Mouse (Mus musculus) kidney, postnatal 0 days (tissue): ENCODE measurements around the gene Fbxo17. TPM values are rescaled to one million over a fixed set of nuclear protein-coding genes. Genes with fewer than 3 reads are reported as not detected.
A peak's percentile ranks its signal among the peaks of the same experiment; 100 is the strongest.

ENCODE experiments used
- ATAC-seq: fragments of 200-750 bp; cut with Nextera tagmentation; replicated peaks from 2 replicates; pipeline ENCODE4 v1.8.0; 2017; ENCODE audit warnings: low read depth, moderate number of reproducible peaks, moderate TSS enrichment, moderate library complexity; ENCODE audit not compliant: low FRiP score
- DNase-seq: peaks from one replicate; pipeline ENCODE4 v3.0.0-alpha.2; 2016; ENCODE audit warnings: low spot score
- H3K27ac ChIP-seq: fragments of 300-500 bp; sonication (generic); 2 replicates; pipeline ENCODE4 v1.5.1; 2014; ENCODE audit warnings: mild to moderate bottlenecking
- H3K27me3 ChIP-seq: fragments of 300-500 bp; sonication (generic); 2 replicates; pipeline ENCODE4 v1.6.1; 2014; ENCODE audit warnings: low read length, mixed read lengths; ENCODE audit not compliant: insufficient read depth
- H3K36me3 ChIP-seq: fragments of 300-500 bp; sonication (generic); 2 replicates; pipeline ENCODE4 v1.6.1; 2014; ENCODE audit warnings: low read length, mixed read lengths; ENCODE audit not compliant: insufficient read depth
- H3K4me1 ChIP-seq: fragments of 300-500 bp; sonication (generic); replicated peaks from 2 replicates; pipeline ENCODE4 v1.6.1; 2014; ENCODE audit warnings: antibody characterized with exemption, low read length, mixed read lengths; ENCODE audit not compliant: insufficient read depth
- H3K4me2 ChIP-seq: fragments of 300-500 bp; sonication (generic); 2 replicates; pipeline ENCODE4 v1.6.1; 2014; ENCODE audit warnings: mild to moderate bottlenecking, low read length, moderate library complexity, mixed read lengths
- H3K4me3 ChIP-seq: fragments of 300-500 bp; sonication (generic); replicated peaks from 2 replicates; pipeline ENCODE4 v1.5.1; 2014; ENCODE audit warnings: low read depth, low read length
- H3K9ac ChIP-seq: fragments of 300-500 bp; sonication (generic); 2 replicates; pipeline ENCODE4 v1.6.1; 2014; ENCODE audit warnings: low read depth, low read length
- H3K9me3 ChIP-seq: fragments of 300-500 bp; sonication (generic); replicated peaks from 2 replicates; pipeline ENCODE4 v1.6.1; 2016; ENCODE audit warnings: low read length, inconsistent platforms, mixed read lengths
- CTCF ChIP-seq: IDR thresholded peaks from 2 replicates; pipeline ENCODE4 v1.5.1; 2016; ENCODE audit warnings: antibody characterized with exemption, low read depth, mild to moderate bottlenecking, moderate library complexity
- WGBS: fragments of 180-500 bp; shearing (Covaris S2); extraction: QIAGEN DNeasy Blood & Tissue Kit; methylation state at CpG from one replicate; pipeline ENCODE4 v1.1.7; 2014; 5-methylcytosine and 5-hydroxymethylcytosine counted together
- polyA plus RNA-seq: library from polyadenylated mRNA; unstranded; fragments of >200 nt; fragmentation: Nextera tagmentation; extraction: Ambion mirVana; gene quantifications from 2 replicates; pipeline ENCODE4 v1.2.1, GENCODE M21; 2015

The Fbxo17 gene
- polyA plus RNA-seq, 1 experiment from 2014 or later: 7.0 TPM

GRCm38 (mm10) chr7:28714667-28715066 is 1.9 kb upstream of the Fbxo17 start:
- Histone ChIP-seq H3K4me1 (peaks cover 5% of the 10 kb centered on the region; the same call in 1 of the 2 replicates), H3K27ac (no peak overlapping the region), H3K27me3 (no peaks in the 10 kb centered on the region), H3K36me3 (no peaks in the 10 kb centered on the region), H3K4me2 (no peak overlapping the region), H3K9ac (no peak overlapping the region), H3K4me3 (no peak overlapping the region), H3K9me3 (no peaks in the 10 kb centered on the region)
- WGBS: 75% methylated on average over 5 of the region's 5 CpGs
- no peak for TF ChIP-seq CTCF
- DNase-seq (no peak), ATAC-seq (no peak)

- no peaks in the 10 kb centered on the region for H3K9me3 ChIP-seq
- H3K36me3 ChIP-seq: no peaks in the 10 kb centered on the region
- H3K4me1 ChIP-seq: peaks cover 5% of the 10 kb centered on the region; the same call in 1 of the 2 replicates
- TF ChIP-seq CTCF: peak; percentile 34; the same call in 1 of the 2 replicates
- no peak for DNase-seq
- H3K4me3 ChIP-seq: no peak overlapping the region
- no peak overlapping the region for H3K27ac ChIP-seq
- H3K9ac ChIP-seq: no peak overlapping the region
- H3K27me3 ChIP-seq: no peaks in the 10 kb centered on the region
- ATAC-seq: no peak
- 95% methylated on average over 2 of the region's 2 CpGs for WGBS
- H3K4me2 ChIP-seq: no peak overlapping the region
These were observed 1.0 kb upstream of the Fbxo17 start for GRCm38 (mm10) chr7:28715598-28715997.

- WGBS: 66% methylated on average over 10 of the region's 10 CpGs
- no peak overlapping the region for H3K27ac ChIP-seq
- DNase-seq (peak; percentile 54), ATAC-seq (no peak)
- no peak for TF ChIP-seq CTCF
- peak overlapping the region; percentile 79; the same call in 1 of the 2 replicates for H3K4me2 ChIP-seq
- H3K4me3 ChIP-seq: no peak overlapping the region
- H3K36me3 ChIP-seq: no peaks in the 10 kb centered on the region
- no peak overlapping the region for H3K9ac ChIP-seq
- H3K9me3 ChIP-seq: no peaks in the 10 kb centered on the region
- peaks cover 5% of the 10 kb centered on the region; the same call in 1 of the 2 replicates for H3K4me1 ChIP-seq
- H3K27me3 ChIP-seq: no peaks in the 10 kb centered on the region
These were observed 1.1 kb downstream of the Fbxo17 start for GRCm38 (mm10) chr7:28717726-28718125.

GRCm38 (mm10) chr7:28719159-28719558 is 2.6 kb downstream of the Fbxo17 start:
- Histone ChIP-seq H3K4me3 (no peak overlapping the region), H3K4me2 (no peak overlapping the region), H3K9ac (no peak overlapping the region), H3K27ac (no peak overlapping the region), H3K36me3 (no peaks in the 10 kb centered on the region), H3K27me3 (no peaks in the 10 kb centered on the region), H3K9me3 (no peaks in the 10 kb centered on the region), H3K4me1 (0 out of 2 replicates have a peak, but pooled peaks cover 5% of the 10 kb centered on the region)
- TF ChIP-seq CTCF: no peak
- ATAC-seq (no peak), DNase-seq (no peak)
- WGBS: 49% methylated on average over 4 of the region's 4 CpGs

- Histone ChIP-seq H3K4me3 (no peak overlapping the region), H3K27me3 (no peaks in the 10 kb centered on the region), H3K36me3 (no peaks in the 10 kb centered on the region), H3K27ac (no peak overlapping the region), H3K4me1 (0 out of 2 replicates have a peak, but pooled peaks cover 5% of the 10 kb centered on the region), H3K9ac (no peak overlapping the region), H3K9me3 (no peaks in the 10 kb centered on the region), H3K4me2 (no peak overlapping the region)
- WGBS: 81% methylated on average over 2 of the region's 2 CpGs
- TF ChIP-seq CTCF: no peak
- ATAC-seq: no peak
- no peak for DNase-seq
These were observed 3.0 kb downstream of the Fbxo17 start for GRCm38 (mm10) chr7:28719650-28720049.

- DNase-seq (no peak), ATAC-seq (no peak)
- no peaks in the 10 kb centered on the region for H3K9me3 ChIP-seq
- no peaks in the 10 kb centered on the region for H3K36me3 ChIP-seq
- H3K4me1 ChIP-seq: 0 out of 2 replicates have a peak, but pooled peaks cover 5% of the 10 kb centered on the region
- TF ChIP-seq CTCF: no peak
- H3K27me3 ChIP-seq: no peaks in the 10 kb centered on the region
- no peak overlapping the region for H3K27ac ChIP-seq
- no peak overlapping the region for H3K9ac ChIP-seq
- H3K4me2 ChIP-seq: no peak overlapping the region
- H3K4me3 ChIP-seq: no peak overlapping the region
- WGBS: 72% methylated on average over 3 of the region's 3 CpGs
These were observed 4.3 kb downstream of the Fbxo17 start for GRCm38 (mm10) chr7:28720753-28721537.
